Mouse (Mus musculus) layer of hippocampus, postnatal 10 days (tissue): Measurements from ENCODE around the gene Syne3. TPM values are rescaled to one million over a fixed set of nuclear protein-coding genes. Genes with fewer than 3 reads are reported as not detected.
A peak's percentile ranks its signal among the peaks of the same experiment; 100 is the strongest.

Experiments used
- DNase-seq, 2 experiments: peaks; one replicate each; pipeline ENCODE4 v3.0.0; 2021; ENCODE audit warnings: low spot score in 2 of 2
- total RNA-seq, 2 experiments: library from RNA; stranded (reverse); gene quantifications; 2 replicates each; pipeline ENCODE4 v1.2.3; 2021

The Syne3 gene
- total RNA-seq, 2 experiments from 2014 or later: 0.73 to 0.80 TPM

- DNase-seq: no peak
These were observed 36.7 kb downstream of the Syne3 start for GRCm38 (mm10) chr12:104972860-104973259.

- DNase-seq: no peak
These were observed 40.0 kb downstream of the Syne3 start for GRCm38 (mm10) chr12:104969618-104970017.

GRCm38 (mm10) chr12:104969177-104969576, 40.4 kb downstream of the Syne3 start:
- DNase-seq: no peak

- peak; percentile 61 to 62 for DNase-seq
These were observed 44.4 kb downstream of the Syne3 start for GRCm38 (mm10) chr12:104964953-104965911.

- no peak for DNase-seq
These were observed 49.2 kb downstream of the Syne3 start for GRCm38 (mm10) chr12:104960421-104960820.

- no peak for DNase-seq
These were observed 49.6 kb downstream of the Syne3 start for GRCm38 (mm10) chr12:104959966-104960365.

- DNase-seq: no peak
These were observed 51.3 kb downstream of the Syne3 start for GRCm38 (mm10) chr12:104958263-104958662.

- no peak for DNase-seq
These were observed 52.4 kb downstream of the Syne3 start for GRCm38 (mm10) chr12:104957165-104957564.

GRCm38 (mm10) chr12:104956406-104956805, 53.2 kb downstream of the Syne3 start:
- DNase-seq: no peak

GRCm38 (mm10) chr12:104955003-104955800, 54.4 kb downstream of the Syne3 start:
- DNase-seq: no peak

- peak; percentile 59 to 68 for DNase-seq
These were observed 55.7 kb downstream of the Syne3 start for GRCm38 (mm10) chr12:104953941-104954340.

- peak; percentile 83 to 85 for DNase-seq
These were observed 57.2 kb downstream of the Syne3 start for GRCm38 (mm10) chr12:104952458-104952857.

- no peak for DNase-seq
These were observed 61.7 kb downstream of the Syne3 start for GRCm38 (mm10) chr12:104947911-104948310.

- no peak for DNase-seq
These were observed 63.4 kb downstream of the Syne3 start for GRCm38 (mm10) chr12:104946231-104946630.

- DNase-seq: no peak
These were observed 69.1 kb downstream of the Syne3 start for GRCm38 (mm10) chr12:104940466-104940865.

GRCm38 (mm10) chr12:104940027-104940386, 69.6 kb downstream of the Syne3 start:
- no peak for DNase-seq

GRCm38 (mm10) chr12:104939372-104940026, 70.1 kb downstream of the Syne3 start:
- peak; percentile 89 to 91 for DNase-seq

GRCm38 (mm10) chr12:104938935-104939334, 70.7 kb downstream of the Syne3 start:
- no peak for DNase-seq

GRCm38 (mm10) chr12:104936223-104936622, 73.4 kb downstream of the Syne3 start:
- peak in 1 of 2 experiments; percentile 46 for DNase-seq

GRCm38 (mm10) chr12:104935144-104935543, 74.5 kb downstream of the Syne3 start:
- DNase-seq: no peak

GRCm38 (mm10) chr12:104933800-104934199, 75.8 kb downstream of the Syne3 start:
- no peak for DNase-seq
